Mouse (Mus musculus) adrenal gland, adult 8-10 months (tissue): ENCODE results near the gene Ccna2. TPM values are rescaled to one million over a fixed set of nuclear protein-coding genes. Genes with fewer than 3 reads are reported as not detected.
"Not testable (repeated sequence)": the region's sequence is repeated elsewhere in the genome, so short reads cannot be mapped to it uniquely, and the experiment has no call there.

Experiments
- DNase-seq: peaks from one replicate; pipeline ENCODE4 v3.0.0; 2022
- total RNA-seq, 4 experiments: library from RNA; stranded (reverse); gene quantifications; 2 replicates each; pipeline ENCODE4 v1.2.4; 2022

The Ccna2 gene
- 1 to 10 TPM; 1.4 to 3.7 (median 2.1) TPM for total RNA-seq

DNA sequence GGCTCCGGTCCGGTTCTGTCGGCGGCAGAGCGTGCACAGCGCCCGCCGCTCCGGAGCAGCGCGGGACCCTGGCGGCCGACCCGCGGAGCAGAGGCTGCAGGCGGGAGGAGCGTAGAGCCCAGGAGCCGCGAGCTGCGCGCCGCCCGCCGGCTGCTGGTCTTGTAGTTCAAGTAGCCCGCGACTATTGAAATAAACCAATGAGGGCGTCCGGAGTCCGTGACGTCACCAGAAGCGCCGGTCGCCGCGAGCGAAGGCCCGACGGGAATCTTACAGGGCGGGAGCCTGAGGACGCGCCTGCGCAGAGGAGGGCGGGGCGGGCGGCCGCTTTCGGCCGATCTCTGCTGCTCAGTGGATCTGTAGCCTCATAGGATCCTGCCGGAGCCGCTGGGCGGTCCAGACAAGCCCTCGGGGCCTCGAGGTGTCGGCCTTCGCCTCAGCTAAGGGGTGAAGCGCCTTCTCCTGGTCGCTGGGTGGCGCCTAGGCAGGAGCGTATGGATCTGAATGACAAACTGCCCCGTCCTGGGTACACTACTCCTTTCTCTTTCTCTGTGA lies at the start of gene Ccna2:
Gene Ccna2, minus strand, starts transcription at position 324 of the 552 bp plus-strand sequence.
- DNase-seq: peak; percentile 98

DNA sequence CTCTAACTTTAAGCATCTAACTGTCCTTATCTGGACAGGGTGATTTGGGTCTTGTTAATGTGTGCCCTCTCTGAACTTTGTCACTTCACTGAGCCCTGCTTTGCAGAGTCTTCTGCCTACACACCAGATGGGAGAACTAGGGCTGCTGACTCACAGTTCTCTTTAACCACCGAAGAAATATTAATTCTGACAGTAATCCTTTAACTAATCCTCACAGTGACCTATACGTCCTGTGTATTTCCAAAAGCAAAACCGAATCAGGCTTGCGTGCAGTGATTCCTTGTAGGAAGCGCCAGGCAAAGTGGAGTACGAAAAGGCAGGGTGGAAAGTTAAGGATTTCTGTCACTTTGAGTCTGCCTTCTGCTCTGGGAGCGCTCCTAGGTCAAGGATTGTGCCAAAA lies 46.2 kb upstream of the Ccna2 start:
- no peak for DNase-seq

DNA sequence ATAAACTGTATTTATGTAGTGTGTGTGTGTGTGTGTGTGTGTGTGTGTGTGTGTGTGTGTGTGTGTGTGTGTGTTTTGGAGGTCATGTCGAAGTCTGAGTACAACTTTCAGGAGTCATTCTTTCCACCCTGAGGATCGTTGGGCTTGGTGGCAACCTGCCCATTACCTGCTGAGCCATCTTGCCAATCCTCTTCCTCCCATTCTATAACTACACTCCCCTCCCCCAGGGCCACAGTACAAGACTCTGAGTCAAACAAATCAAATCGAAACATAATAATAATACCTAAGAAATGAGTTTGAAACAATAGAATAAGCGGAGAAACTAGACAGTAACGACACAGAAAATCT lies 41.9 kb upstream of the Ccna2 start:
- no peak for DNase-seq

DNA sequence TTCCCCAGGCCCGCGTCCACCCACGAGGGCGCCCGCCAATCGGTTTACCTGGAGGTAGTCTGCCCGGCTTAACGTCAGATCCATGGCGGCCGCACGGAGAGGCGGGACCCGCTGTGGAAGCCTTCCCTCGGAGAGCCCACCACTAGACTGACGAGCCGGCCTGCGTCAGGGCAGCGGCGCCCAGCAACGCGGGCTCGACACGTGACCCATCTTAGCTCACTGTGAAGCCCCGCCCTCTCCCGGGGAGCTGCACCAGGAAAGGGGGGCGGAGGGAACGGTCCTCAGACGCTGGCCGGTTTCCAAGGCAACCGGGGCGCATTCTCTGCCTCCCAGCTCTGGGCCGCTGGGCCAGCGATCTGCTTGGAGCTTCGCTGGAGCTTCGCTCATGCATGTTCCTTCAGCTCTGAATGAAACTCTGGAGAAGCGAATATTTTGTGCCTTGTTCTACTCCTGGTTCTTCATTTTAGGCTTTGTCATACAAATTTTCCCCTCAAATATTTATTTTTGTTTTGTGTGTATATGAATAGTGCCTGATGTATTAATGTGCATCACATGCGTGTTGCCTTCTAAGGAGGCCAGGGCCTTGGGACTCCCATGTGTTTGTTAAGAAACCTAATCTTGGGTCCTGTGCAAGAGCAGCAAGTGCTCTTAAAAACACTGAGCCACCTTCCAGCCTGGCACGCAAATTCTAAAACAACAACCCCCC lies 41.4 kb upstream of the Ccna2 start, which contains the start of gene Bbs7:
Gene Bbs7, minus strand, starts transcription at position 276 of the 706 bp plus-strand sequence.
- peak; percentile 94 for DNase-seq

DNA sequence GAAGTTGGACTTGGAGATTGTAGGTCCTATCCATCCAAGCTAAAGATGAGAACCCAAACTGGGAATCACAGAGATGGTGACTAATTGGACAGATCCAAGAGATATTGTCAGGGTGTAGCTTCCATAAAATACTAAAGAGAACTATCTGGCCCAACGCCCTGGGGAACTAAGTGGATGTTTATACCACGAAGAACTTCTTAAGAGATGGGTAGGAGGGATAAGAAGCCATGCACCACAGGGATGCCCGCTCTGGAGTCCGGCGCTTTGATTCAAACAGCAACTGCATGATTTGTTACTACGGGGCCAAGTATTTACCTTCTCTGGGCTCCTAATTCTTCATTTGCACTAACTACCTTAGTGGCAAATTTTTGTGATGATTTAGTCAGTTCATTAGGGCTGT lies 40.7 kb upstream of the Ccna2 start:
- DNase-seq: no peak

DNA sequence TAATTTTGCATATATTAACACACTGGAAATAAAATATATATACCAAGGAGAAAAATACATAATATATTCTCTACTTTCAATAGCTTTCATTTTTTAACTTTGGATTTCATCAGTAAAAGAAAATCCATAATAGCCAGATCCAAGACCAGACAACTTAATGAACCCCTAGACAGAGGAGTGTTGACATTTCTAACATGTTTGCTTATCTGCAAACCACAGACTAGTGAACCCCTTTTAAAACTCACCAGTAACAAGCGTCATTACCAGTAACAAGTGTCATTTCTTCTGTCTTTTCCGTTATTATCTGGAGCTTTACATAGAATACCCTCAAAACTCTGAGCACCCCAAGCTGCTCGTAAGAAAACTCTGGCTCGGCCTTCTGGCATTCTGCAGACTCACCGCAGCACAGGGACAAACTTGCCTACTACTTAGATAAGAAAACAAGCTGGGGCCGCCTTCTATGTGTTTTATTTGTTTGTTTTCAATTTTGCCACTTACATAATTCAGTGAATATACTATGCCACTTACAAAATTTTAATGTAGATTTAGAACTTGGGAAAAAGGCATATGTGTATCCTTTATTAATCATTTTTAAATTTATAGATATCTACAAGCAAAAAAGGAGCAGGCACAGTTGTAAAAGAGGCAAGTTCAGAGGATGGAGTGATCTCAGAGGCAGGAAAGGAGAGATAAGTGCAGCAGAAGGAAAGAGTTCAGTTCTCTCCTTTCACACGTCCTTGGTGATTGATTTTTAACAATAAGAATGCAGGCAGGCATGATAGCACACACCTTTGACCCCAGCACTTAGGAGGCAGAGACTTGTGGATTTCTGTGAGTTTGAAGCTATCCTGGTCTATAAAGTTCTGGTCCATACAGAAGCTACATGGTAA lies 34.2 kb upstream of the Ccna2 start:
- no peak for DNase-seq

DNA sequence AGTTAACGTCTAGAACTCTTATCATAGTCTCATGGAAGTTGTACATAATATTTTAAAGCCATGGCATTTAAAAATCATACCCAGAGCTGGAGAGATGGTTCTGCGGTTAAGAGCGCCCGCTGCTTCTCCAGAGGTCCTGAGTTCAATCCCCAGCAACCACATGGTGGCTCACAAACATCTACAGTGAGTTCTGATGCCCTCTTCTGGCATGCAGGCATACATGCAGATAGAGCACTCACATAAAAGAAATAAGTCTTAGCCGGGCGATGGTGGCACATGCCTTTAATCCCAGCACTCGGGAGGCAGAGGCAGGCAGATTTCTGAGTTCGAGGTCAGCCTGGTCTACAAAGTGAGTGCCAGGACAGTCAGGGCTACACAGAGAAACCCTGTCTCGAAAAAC lies 27.8 kb upstream of the Ccna2 start:
- DNase-seq: not testable (repeated sequence)

DNA sequence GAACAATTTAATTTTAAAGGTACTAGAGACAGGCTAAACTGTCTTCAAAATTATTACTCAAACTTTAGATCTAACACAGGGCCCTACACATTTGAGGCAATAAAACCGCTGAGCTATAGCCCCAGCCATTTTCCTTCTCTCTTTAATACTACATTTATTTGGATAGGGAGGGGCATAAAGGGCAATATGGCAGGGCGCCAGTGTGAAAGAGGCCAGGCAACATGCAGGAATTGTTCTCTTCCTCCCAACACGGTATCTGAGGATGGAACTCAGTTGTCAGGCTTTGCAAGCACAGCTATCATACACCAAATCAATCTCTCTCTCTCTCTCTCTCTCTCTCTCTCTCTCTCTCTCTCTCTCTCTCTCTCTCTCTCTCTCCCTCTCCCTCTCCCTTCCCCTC lies 26.9 kb upstream of the Ccna2 start:
- no peak for DNase-seq

DNA sequence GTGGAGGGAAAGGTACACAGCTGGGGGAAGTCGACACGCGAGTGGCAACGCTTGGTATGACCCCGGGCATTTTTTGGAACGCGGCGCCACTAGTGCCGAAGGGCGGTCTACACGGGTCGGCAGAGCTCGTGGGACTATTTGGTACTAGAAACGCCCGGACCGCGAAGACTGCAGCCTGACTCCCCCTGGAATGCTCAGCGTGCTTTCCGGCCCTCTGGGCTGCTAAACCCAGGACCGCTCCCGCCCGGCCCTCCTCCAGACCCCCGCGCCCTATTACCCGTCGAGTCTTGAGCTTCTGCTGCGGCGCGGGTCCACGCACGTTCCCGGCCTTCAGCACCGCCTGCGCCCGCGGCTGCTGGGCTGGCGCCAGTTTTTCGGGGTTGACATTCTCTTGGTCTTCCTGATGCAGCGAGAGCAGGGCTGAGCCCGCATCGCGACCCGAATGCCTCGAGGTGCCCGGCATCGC lies 556 bp downstream of the Ccna2 start:
- no peak for DNase-seq

DNA sequence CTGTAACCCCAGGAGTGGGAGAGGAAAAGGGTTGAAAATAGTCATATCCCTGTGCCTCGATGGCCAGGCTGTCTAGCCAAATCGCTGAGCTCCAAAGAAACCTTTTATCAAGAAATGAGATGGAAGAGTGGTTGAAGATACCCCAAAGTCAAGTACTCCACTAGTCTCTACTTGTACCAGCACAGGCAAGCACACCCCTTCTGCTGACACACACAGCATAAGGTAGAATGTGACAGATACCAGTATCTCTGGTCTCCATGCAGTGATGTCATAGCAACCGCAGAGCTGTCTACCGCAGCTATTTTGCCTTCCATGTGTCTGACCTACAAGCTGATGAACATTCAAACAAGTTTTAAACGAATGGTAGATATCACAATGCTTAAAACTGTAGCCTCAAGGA lies 2.1 kb downstream of the Ccna2 start:
- no peak for DNase-seq

DNA sequence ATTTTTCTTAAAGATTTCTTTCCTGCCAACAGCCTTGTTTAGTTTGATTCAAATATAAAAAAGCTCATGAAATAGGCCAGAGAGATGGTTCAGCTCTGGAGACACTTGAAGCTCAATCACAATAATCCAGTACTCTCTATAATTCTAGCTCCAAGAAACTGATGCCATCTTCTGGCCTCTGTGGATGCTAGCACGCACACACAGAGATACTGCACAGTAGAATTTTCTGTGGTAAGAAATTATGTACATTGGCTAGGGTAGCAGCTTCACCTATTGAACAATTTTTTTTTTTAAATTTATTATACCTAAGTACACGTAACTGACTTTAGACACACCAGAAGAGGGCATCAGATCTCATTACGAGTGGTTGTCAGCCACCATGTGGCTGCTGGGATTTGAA lies 8.3 kb downstream of the Ccna2 start:
- no peak for DNase-seq

DNA sequence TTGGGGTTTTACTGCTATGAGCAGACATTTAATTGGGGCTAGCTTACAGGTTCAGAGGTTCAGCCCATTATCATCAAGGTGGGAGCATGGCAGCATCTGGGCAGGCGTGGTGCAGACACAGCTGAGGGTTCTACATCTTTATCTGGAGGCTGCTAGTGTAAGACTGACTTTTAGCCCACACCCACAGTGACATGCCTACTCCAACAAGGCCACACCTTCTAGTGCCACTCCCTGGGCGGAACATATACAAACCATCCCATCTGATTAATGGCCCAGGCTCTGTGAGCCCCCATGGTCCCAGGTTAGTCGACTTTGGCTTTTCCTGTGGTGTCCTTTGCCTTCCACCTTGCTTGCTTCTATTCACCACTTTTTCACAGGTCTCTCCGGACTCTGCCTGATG lies 12.3 kb downstream of the Ccna2 start:
- DNase-seq: no peak

DNA sequence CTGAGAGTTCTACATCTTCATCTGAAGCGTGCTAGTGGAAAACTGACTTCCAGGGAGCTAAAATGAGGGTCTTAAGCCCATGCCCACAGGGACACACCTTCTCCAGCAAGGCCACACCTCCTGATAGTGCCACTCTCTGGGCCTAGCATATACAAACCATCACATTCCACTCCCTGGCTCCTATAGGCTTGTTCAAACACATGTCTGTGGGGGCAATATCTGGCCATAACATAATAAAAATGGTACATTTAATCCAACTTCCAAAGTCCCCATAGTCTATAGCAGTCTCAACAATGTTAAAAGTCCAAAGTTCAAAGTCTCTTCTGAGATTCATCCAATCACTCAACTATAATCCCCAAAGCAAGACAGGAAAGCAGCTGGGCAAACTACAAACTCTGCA lies 14.3 kb downstream of the Ccna2 start:
- no peak for DNase-seq

DNA sequence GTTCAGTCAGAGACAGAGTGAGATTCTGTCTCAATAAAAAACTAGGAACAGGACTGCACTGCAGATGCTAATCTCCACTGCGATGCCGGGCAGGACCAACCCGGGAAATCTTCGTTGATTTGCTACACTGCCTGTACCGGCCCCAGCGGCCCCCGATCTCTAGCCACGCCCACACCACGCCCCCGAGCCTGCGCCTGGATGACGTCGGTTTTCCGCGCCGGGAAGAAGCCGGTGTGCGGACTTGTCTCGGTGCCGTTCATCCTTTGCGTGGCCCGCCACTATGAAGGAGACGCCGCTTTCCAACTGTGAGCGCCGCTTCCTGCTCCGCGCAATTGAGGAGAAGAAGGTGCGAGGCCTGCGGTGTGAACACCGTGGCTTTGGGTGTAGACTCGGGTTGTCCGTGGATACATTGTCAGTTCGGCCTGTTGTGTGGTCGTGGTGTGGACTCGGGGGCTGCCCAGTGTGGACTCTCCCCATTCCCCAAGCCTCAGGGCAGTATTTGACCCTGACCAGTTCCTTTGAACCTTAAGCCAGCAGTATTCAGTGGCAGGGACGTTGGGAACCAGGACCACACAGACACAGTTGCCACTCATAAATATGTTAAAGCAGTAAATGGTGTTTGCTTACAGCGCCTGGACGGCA lies 19.4 kb downstream of the Ccna2 start, which contains the start of gene Exosc9:
Gene Exosc9, plus strand, starts transcription at position 201 of the 642 bp plus-strand sequence.
- DNase-seq: peak; percentile 91

DNA sequence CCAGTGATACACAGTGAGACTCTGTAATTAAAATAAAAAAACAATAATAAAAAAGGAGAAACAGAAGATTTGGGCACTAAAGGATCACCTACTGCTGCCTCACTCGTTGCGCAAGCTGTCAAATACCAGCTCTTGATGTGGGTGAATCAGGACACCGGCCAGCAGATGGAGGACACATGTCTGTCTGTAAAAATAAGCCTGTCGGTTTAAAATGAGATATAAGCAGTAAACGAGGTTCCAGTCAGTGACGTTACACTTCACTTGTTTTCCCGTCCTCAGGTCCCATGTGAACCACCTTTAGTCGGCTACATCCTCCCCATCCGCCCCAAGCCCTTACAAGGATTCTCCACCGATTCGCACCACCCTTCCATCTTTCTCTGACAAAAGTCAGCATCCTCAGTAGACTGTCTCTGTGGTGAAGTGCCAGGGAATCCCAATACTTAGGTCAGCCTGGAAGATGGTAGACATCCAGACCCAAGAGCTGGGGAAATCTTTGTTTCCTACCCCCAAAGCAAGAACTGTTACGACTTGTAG lies 20.0 kb downstream of the Ccna2 start:
- peak; percentile 25 for DNase-seq

DNA sequence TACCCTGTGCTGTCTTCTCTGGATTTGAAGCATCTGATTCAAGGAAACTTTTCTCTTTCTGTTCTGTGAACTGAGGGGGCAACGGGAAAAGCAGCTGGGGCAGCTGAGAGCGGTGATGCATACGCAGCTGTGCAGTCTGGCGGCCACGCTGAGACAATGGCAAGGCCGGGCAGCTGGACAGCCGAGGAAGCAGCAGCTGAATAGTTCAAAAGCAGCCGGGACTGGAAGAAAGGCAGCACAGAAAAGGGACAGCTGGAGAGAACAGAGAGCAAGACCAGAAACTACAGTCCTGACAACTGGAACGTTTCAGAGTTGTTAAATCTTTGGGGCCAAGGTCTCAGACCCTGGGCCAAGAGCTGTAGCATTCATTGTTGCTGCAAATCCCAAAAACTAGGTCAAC lies 20.6 kb downstream of the Ccna2 start:
- peak; percentile 28 for DNase-seq

DNA sequence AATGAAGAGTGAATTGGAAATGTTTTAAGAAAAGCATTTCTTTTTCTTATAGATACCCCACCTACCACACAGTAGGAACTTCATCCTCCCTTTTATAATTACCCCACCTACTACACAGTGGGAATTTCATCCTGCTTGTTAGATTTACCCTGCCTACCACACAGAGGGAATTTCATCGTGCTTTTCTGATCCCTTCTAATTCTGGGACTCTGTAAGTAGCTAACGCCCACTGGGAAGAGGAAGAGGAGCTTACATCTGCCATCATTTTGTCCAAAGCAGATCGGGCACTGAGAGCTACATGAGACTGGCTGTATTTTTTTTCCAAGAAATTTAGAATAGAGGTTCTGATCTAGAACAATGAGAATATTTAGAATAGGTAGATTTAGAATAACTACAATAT lies 27.0 kb downstream of the Ccna2 start:
- DNase-seq: no peak

DNA sequence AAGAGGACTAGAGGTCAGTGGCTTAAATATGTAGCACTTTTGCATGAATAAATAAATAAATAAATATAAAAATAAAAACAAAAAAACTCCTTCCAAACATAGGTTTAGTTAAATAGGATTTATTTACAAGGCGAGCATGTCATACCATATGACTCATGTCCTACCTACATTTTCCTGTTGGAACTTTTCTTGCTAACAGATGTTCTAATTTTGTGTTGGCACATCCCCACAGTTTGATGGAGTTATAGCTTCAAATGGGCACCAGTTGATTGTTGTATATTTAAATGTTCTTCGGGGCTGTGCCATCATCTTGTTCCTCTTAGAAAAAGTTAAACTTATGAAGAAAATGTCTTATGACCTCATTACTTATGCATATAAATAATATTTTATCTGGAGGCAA lies 30.6 kb downstream of the Ccna2 start:
- no peak for DNase-seq

DNA sequence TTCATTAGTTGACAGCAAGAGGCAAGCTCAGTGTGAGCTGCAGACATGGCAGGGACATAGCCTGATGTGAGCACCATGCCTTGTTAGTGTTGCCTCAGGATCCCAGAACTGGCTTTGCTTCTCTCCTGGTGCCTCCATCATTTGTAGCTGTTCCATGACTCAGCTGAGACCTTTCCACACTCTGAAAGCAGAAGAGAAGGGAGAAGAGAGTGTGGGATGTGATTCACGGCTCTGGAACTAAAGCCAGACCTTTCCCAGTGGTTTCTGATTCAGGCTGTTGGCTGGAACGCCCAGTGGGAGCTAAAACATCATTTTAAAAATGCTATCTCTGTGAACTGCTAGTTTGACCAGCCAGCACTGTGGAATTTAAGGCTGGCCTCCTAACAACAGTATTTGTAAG lies 31.2 kb downstream of the Ccna2 start:
- no peak for DNase-seq

DNA sequence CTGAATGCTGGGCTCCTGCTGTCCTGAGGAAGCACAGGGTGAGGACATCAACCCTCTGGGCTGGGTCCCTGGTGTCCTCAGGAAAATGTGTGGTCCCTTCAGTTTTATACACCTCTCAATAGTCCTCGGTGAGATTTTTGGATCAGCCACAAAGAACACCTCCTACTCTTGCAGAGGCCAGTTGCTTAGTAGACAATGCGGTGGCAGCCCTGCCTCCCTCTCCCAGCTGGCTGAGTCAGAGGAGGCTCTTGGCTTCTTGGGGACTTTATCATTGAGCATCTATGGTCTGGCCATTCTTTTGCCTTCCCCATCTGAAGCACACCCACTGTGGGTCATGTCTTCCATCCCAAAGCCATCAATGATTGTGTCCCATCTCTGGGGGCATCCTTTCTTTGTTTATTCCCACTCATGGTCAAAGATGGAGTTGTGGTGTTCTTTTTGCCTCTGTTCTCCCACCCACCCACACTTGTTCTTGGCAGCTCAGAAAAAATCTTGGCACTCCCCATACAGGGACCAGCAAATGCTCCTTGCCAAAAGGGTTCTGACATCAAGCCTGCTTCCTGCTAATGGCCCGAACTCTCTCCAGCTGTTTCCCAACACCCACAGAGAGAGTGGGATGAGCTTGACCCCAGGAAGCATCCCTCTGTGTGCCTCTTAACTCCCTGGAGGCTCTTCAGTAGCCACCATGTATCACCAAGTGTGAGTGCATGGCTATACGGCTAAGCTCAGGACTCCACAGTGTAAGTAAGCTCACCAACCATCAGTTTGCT lies 34.1 kb downstream of the Ccna2 start:
- no peak for DNase-seq

DNA sequence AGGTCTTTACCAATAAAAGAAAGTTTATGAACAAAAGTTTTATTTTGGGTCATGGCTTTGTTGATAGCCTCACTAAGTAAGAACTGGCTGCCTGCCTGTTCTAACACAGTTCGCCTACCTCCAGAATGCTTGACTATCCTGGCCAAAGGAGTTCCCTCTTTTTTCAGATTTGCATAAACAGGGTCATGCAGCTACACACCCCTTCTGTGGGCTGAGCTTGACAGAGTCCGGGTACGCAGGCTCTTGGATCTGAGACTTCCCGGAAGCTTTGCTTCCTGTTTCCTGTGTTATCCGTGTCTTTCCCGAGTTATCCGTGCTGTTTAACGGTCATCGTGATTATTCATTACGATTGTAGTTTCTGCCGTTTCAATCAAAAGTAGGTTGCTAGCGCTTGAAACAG lies 35.9 kb downstream of the Ccna2 start:
- no peak for DNase-seq

DNA sequence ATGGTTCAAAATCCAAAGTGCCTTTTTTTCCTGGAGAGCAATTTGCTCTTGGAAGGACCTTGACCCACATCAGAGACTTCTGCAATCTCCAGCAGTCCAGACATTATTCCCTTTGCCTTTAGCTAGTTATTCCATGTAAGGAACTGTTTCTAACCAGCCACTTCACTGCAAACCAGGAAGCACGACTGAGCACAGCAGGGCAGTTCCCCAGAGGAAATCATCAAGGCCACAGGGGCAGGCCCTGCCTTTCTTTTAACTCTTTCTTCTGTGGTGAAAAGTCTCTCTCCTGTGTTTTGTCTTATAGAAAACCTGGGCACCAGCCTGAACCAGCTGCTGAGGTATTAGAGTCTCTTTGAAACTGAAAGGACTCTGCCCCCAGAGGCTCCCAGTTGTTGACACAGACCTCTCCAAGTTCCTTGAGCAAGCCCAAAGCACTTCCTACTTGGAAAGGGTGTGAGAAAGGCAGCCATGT lies 38.7 kb downstream of the Ccna2 start:
- no peak for DNase-seq
